Mouse (Mus musculus) midbrain, embryonic 16.5 days (tissue): ENCODE results near the gene Gm43738. TPM values are rescaled to one million over a fixed set of nuclear protein-coding genes. Genes with fewer than 3 reads are reported as not detected.
"Not testable (repeated sequence)": the region's sequence is repeated elsewhere in the genome, so short reads cannot be mapped to it uniquely, and the experiment has no call there.

ENCODE experiments used
- ATAC-seq: fragments of 200-750 bp; cut with Nextera tagmentation; 2 replicates; pipeline ENCODE4 v1.8.0; 2017; ENCODE audit warnings: moderate TSS enrichment
- H3K27ac ChIP-seq: fragments of 300-500 bp; sonication (generic); 2 replicates; pipeline ENCODE4 v1.5.1; 2014; ENCODE audit warnings: mild to moderate bottlenecking, low read length, mixed read lengths
- H3K27me3 ChIP-seq: fragments of 300-500 bp; sonication (generic); 2 replicates; pipeline ENCODE4 v1.6.1; 2014; ENCODE audit warnings: low read depth, low read length, mixed read lengths; ENCODE audit not compliant: control insufficient read depth, insufficient read depth
- H3K36me3 ChIP-seq: fragments of 300-500 bp; sonication (generic); 2 replicates; pipeline ENCODE4 v1.6.1; 2014; ENCODE audit warnings: mild to moderate bottlenecking, low read length, moderate library complexity, mixed read lengths; ENCODE audit not compliant: control insufficient read depth, insufficient read depth
- H3K4me1 ChIP-seq: fragments of 300-500 bp; sonication (generic); 2 replicates; pipeline ENCODE4 v1.6.1; 2014; ENCODE audit warnings: mild to moderate bottlenecking, low read length, mixed read lengths; ENCODE audit not compliant: control insufficient read depth, insufficient read depth
- H3K4me2 ChIP-seq: fragments of 300-500 bp; sonication (generic); 2 replicates; pipeline ENCODE4 v1.6.1; 2014; ENCODE audit warnings: mild to moderate bottlenecking, low read length, mixed read lengths
- H3K4me3 ChIP-seq: fragments of 300-500 bp; sonication (generic); 2 replicates; pipeline ENCODE4 v1.5.1; 2014; ENCODE audit warnings: low read depth, mild to moderate bottlenecking, low read length, moderate library complexity, mixed read lengths
- H3K9ac ChIP-seq: fragments of 300-500 bp; sonication (generic); 2 replicates; pipeline ENCODE4 v1.6.1; 2014; ENCODE audit warnings: low read depth, low read length, mixed read lengths
- H3K9me3 ChIP-seq: fragments of 300-500 bp; sonication (generic); replicated peaks from 2 replicates; pipeline ENCODE4 v1.6.1; 2014; ENCODE audit warnings: mild to moderate bottlenecking, low read length, mixed read lengths; ENCODE audit not compliant: control insufficient read depth, poor library complexity, severe bottlenecking
- WGBS: fragments of 180-500 bp; shearing (Covaris S2); extraction: QIAGEN DNeasy Blood & Tissue Kit; methylation state at CpG from one replicate; pipeline ENCODE4 v1.1.7; 2014; 5-methylcytosine and 5-hydroxymethylcytosine counted together
- polyA plus RNA-seq: library from polyadenylated mRNA; unstranded; fragments of >200 nt; fragmentation: Nextera tagmentation; extraction: Ambion mirVana; gene quantifications from 2 replicates; pipeline ENCODE4 v1.2.1, GENCODE M21; 2015

Gm43738 gene
- polyA plus RNA-seq, 1 experiment from 2014 or later: not detected

GRCm38 (mm10) chr3:89082287-89082686, 18.6 kb downstream of the Gm43738 start:
- H3K4me1 ChIP-seq, H3K27me3 ChIP-seq: not testable (repeated sequence)
- H3K36me3 ChIP-seq: peaks cover 32% of the 10 kb centered on the region

GRCm38 (mm10) chr3:89077383-89077782, 23.5 kb downstream of the Gm43738 start:
- Histone ChIP-seq H3K36me3 (peaks cover 44% of the 10 kb centered on the region), H3K4me3 (no peak overlapping the region), H3K27me3 (no peaks in the 10 kb centered on the region), H3K4me1 (no peaks in the 10 kb centered on the region), H3K9ac (no peak overlapping the region), H3K27ac (no peak overlapping the region), H3K9me3 (no peaks in the 10 kb centered on the region), H3K4me2 (no peak overlapping the region)
- ATAC-seq: no peak
- 94% methylated on average over 9 of the region's 9 CpGs for WGBS

More at GRCm38 (mm10) chr3:89082287-89082686, 18.6 kb downstream of the Gm43738 start:
- H3K4me2 ChIP-seq, H3K9ac ChIP-seq, ATAC-seq, H3K27ac ChIP-seq, H3K4me3 ChIP-seq, H3K9me3 ChIP-seq: not testable (repeated sequence)

- Histone ChIP-seq H3K36me3 (peaks cover 66% of the 10 kb centered on the region), H3K9me3 (no peaks in the 10 kb centered on the region), H3K27me3 (no peaks in the 10 kb centered on the region), H3K9ac (no peak overlapping the region), H3K4me2 (no peak overlapping the region), H3K4me3 (no peak overlapping the region), H3K27ac (no peak overlapping the region), H3K4me1 (no peaks in the 10 kb centered on the region)
- ATAC-seq: no peak
These were observed 33.6 kb downstream of the Gm43738 start for GRCm38 (mm10) chr3:89067265-89067664.

- Histone ChIP-seq H3K9ac (no peak overlapping the region), H3K36me3 (peaks cover 47% of the 10 kb centered on the region), H3K4me3 (no peak overlapping the region), H3K4me1 (no peaks in the 10 kb centered on the region), H3K27ac (no peak overlapping the region), H3K27me3 (no peaks in the 10 kb centered on the region), H3K9me3 (no peaks in the 10 kb centered on the region), H3K4me2 (no peak overlapping the region)
- ATAC-seq: no peak
- WGBS: 52% methylated on average over 3 of the region's 3 CpGs
These were observed 39.2 kb downstream of the Gm43738 start for GRCm38 (mm10) chr3:89061696-89062095.

- ATAC-seq: no peak
- no peak overlapping the region for H3K27ac ChIP-seq
- no peak overlapping the region for H3K9ac ChIP-seq
- no peaks in the 10 kb centered on the region for H3K27me3 ChIP-seq
- 88% methylated on average over 3 of the region's 3 CpGs for WGBS
- H3K4me2 ChIP-seq: no peak overlapping the region
- H3K4me3 ChIP-seq: no peak overlapping the region
- peaks cover 39% of the 10 kb centered on the region for H3K36me3 ChIP-seq
- H3K4me1 ChIP-seq: no peaks in the 10 kb centered on the region
- no peaks in the 10 kb centered on the region for H3K9me3 ChIP-seq
These were observed 42.1 kb downstream of the Gm43738 start for GRCm38 (mm10) chr3:89058783-89059182.

- H3K27me3 ChIP-seq: no peaks in the 10 kb centered on the region
- no peak overlapping the region for H3K9ac ChIP-seq
- ATAC-seq: no peak
- no peak overlapping the region for H3K4me2 ChIP-seq
- H3K4me3 ChIP-seq: no peak overlapping the region
- peaks cover 36% of the 10 kb centered on the region for H3K36me3 ChIP-seq
- H3K4me1 ChIP-seq: no peaks in the 10 kb centered on the region
- no peaks in the 10 kb centered on the region for H3K9me3 ChIP-seq
- no peak overlapping the region for H3K27ac ChIP-seq
- WGBS: 92% methylated on average over 9 of the region's 9 CpGs
These were observed 42.5 kb downstream of the Gm43738 start for GRCm38 (mm10) chr3:89058361-89058760.

- Histone ChIP-seq H3K9ac (no peak overlapping the region), H3K4me1 (no peaks in the 10 kb centered on the region)
- ATAC-seq: no peak
These were observed 57.5 kb downstream of the Gm43738 start for GRCm38 (mm10) chr3:89043359-89043758.

More at GRCm38 (mm10) chr3:89043359-89043758, 57.5 kb downstream of the Gm43738 start:
- WGBS: 90% methylated on average over 4 of the region's 4 CpGs
- no peak overlapping the region for H3K4me3 ChIP-seq
- H3K36me3 ChIP-seq: peaks cover 17% of the 10 kb centered on the region
- H3K27me3 ChIP-seq: no peaks in the 10 kb centered on the region
- H3K9me3 ChIP-seq: no peaks in the 10 kb centered on the region
- H3K4me2 ChIP-seq: no peak overlapping the region
- no peak overlapping the region for H3K27ac ChIP-seq

Other genes starting within 250 kb of the Gm43738 start
- 46.9 and 51.2 TPM in 2 replicates for gene Msto1, start 187.1 kb downstream of the Gm43738 start, polyA plus RNA-seq
- 19.0 and 21.9 TPM in 2 replicates for gene Ash1l, start 150.5 kb downstream of the Gm43738 start, polyA plus RNA-seq
- 120 and 123 TPM in 2 replicates for gene Dap3, start 149.9 kb downstream of the Gm43738 start, polyA plus RNA-seq
- gene Rusc1, start 7.8 kb downstream of the Gm43738 start, polyA plus RNA-seq: 101 and 103 TPM in 2 replicates
- 512 and 577 TPM in 2 replicates for gene Fdps, start 860 bp upstream of the Gm43738 start, polyA plus RNA-seq
- gene Pklr, start 35.0 kb upstream of the Gm43738 start, polyA plus RNA-seq: 0.30 TPM in 1 of 2 replicates, not detected in the other
- gene Hcn3, start 59.1 kb upstream of the Gm43738 start, polyA plus RNA-seq: 59.1 and 65.9 TPM in 2 replicates
- gene Clk2, start 63.7 kb upstream of the Gm43738 start, polyA plus RNA-seq: 15.9 and 19.7 TPM in 2 replicates
- gene Scamp3, start 76.4 kb upstream of the Gm43738 start, polyA plus RNA-seq: 145 and 152 TPM in 2 replicates
- 31.8 and 33.6 TPM in 2 replicates for gene Fam189b, start 82.0 kb upstream of the Gm43738 start, polyA plus RNA-seq
- 46.4 and 49.0 TPM in 2 replicates for gene Gba, start 101.8 kb upstream of the Gm43738 start, polyA plus RNA-seq
- gene Thbs3, start 114.1 kb upstream of the Gm43738 start, polyA plus RNA-seq: 52.2 and 53.6 TPM in 2 replicates
- gene Mtx1, start 126.0 kb upstream of the Gm43738 start, polyA plus RNA-seq: 145 and 150 TPM in 2 replicates
- gene Muc1, start 128.0 kb upstream of the Gm43738 start, polyA plus RNA-seq: 0.57 and 1.5 TPM in 2 replicates
- gene Krtcap2, start 144.9 kb upstream of the Gm43738 start, polyA plus RNA-seq: 195 TPM in 2 replicates
- 90.3 and 91.2 TPM in 2 replicates for gene Trim46, start 145.2 kb upstream of the Gm43738 start, polyA plus RNA-seq
- gene Dpm3, start 158.3 kb upstream of the Gm43738 start, polyA plus RNA-seq: 60.4 and 64.5 TPM in 2 replicates
- gene Slc50a1, start 169.5 kb upstream of the Gm43738 start, polyA plus RNA-seq: 40.2 and 41.3 TPM in 2 replicates
- 6.8 and 7.4 TPM in 2 replicates for gene Efna1, start 180.0 kb upstream of the Gm43738 start, polyA plus RNA-seq
- 40.5 and 59.0 TPM in 2 replicates for gene Efna3, start 221.9 kb upstream of the Gm43738 start, polyA plus RNA-seq
- 3.7 and 4.2 TPM in 2 replicates for gene Efna4, start 236.9 kb upstream of the Gm43738 start, polyA plus RNA-seq
- 60.6 and 78.2 TPM in 2 replicates for gene Adam15, start 248.9 kb upstream of the Gm43738 start, polyA plus RNA-seq